Mouse (Mus musculus): ENCODE results near the gene Mtfr2. TPM values are rescaled to one million over a fixed set of nuclear protein-coding genes. Genes with fewer than 3 reads are reported as not detected.

The Mtfr2 gene
- polyA plus RNA-seq (2012; rRNA removed) = 1.7 and 2.2 TPM in 2 replicates

GRCm38 (mm10) chr10:20347285-20348214 lies at the start of gene Mtfr2:
Gene Mtfr2 (plus strand): TSS chr10:20347770.

GRCm38 (mm10) chr10:20311918-20312735 lies 35.4 kb upstream of the Mtfr2 start, which contains the start of gene Bclaf1:
Gene Bclaf1 (plus strand): TSS chr10:20312469.

Other genes starting within 250 kb of the Mtfr2 start
- 7.4 and 8.8 TPM in 2 replicates for gene Map7, start 199.3 kb upstream of the Mtfr2 start, polyA plus RNA-seq (2012; rRNA removed)
- gene Bclaf1, start 35.3 kb upstream of the Mtfr2 start, polyA plus RNA-seq (2012; rRNA removed) = 71.5 and 81.6 TPM in 2 replicates